Mouse (Mus musculus): ENCODE data around the gene C1qa.

DNA sequence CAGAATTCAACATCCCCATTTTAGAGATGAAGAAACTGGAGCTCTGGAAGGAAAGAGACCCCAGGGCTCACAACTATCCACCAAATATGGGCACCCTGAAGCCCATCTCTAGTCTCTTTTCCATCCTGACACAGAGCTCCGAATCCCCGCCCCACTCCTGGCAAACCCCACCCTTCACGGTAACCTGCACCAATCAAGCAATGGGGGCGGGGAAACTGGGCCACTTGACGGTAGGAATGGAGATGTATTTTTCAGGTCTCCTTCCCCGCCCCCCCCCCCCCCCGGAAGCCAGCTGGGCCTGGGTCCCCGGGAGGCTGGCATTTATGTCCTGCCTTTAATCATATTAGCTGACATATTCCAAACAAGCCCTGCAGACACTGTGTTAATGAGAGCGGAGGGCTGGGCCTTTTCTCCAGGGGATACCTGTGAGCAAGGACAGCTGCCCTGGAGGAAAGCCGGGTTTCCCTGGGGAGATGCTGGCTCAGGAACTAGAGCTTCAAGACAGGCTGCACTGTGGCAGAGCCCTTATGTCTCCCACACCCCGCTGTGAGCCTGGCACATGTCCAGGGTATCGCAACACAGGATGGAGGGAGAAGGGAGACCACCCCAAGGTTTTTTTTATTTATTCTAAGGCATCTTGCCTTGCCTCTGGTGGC, 30.8 kb downstream of the C1qa start:
- TF ChIP-seq CTCF (IDR thresholded peaks at IDR 0.05; ENCODE audit: low read depth), result no peak
- no peak for TF ChIP-seq EP300 (IDR thresholded peaks at IDR 0.05; ENCODE audit: low read depth)
